Mouse (Mus musculus): Measurements from ENCODE around the gene Kars.

DNA sequence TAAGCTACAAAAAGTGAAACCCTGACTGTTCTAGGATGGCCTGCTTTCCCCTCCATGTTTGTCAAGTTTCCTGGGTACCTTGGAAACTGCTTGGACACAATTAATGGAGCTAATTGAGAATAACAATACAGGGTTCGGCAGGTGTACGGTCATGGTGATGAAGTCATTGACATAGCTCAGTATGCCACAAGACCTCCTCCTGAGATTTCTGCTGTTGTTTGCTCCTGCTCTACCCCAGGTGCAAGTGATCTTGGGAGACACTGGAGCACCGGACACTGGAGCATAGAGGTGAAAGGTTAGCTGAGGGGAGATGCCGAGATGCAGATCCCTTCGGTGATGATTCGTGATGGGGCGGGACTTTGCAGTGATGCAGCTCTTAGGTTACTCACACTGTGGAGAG lies 21.9 kb upstream of the Kars start:
- no peak for TF ChIP-seq FLI1 (IDR thresholded peaks at IDR 0.05; ENCODE audit: low read length)
- no peak for TF ChIP-seq GATA1 (IDR thresholded peaks at IDR 0.05; ENCODE audit: borderline replicate concordance, low read length)
